Mouse (Mus musculus) urinary bladder, adult 2 months (tissue): ENCODE measurements around the gene Tlk1. TPM values are rescaled to one million over a fixed set of nuclear protein-coding genes. Genes with fewer than 3 reads are reported as not detected.

ENCODE experiments used
- DNase-seq: peaks from one replicate; pipeline ENCODE4 v3.0.0; 2022; ENCODE audit warnings: low spot score
- polyA plus RNA-seq: library from polyadenylated mRNA; depleted of rRNA; stranded (reverse); fragments of >200 nt; gene quantifications from 2 replicates; pipeline ENCODE4 v1.2.3, GENCODE M21; 2012

Gene Tlk1
- polyA plus RNA-seq, 1 experiment: 17.7 TPM

DNA sequence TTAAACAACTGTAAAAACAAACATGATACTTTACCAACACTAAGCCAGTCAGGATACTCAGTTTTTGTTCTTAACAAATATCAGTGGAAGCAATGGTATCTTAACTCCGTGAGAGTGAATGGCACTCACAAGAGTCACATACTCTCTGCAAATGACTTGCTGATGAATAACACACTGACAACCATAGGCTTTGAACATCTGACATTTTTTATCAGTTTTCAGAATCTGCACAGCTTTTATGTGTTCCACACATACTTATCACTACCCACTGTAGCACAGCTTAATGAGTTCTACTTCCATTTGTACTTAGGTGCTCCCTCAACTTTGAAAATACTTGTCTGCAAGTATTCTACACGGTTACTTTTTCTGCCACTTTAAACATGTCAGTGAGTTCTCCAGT is 35.3 kb downstream of the Tlk1 start:
- no peak for DNase-seq

GRCm38 (mm10) chr2:70789331-70789730 is 36.2 kb downstream of the Tlk1 start:
- no peak for DNase-seq

GRCm38 (mm10) chr2:70784447-70784846 is 41.1 kb downstream of the Tlk1 start:
- no peak for DNase-seq

DNA sequence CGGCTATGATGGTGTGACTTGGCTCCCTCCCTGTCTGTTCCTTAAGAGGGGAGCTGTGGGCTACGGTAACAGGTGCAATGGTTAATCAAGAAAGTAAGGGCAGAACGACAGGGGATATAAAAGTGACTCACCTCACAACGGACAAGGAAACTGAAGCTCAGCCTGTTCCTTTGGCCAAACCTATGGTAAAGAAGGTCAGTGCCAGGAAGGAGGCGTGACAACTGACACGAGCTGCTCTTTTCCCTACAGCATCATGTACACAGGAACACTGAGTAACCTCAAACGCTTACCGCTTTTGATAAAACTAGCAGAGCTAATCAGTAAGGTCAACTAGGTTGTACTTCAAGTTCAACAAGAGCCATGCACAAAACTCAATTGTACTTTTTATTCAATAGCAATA is 42.0 kb downstream of the Tlk1 start:
- no peak for DNase-seq

DNA sequence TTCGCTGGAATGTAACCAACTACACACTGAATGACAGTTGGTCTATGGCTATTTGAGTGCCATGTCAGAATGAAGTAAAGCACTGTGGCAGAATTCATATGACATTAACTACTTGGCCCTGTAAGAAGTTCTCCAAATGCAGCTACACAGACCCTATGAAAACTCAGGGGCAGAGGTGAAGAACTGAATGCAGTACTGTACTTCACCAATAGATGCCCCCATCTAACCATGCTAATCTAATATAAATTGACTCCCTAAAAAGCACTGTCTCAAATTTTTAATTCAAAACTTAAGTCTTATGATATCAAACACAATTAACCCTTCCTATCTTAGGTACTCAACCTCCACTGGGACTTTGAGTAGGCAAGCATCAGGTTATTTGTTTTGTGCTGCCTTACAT is 45.9 kb downstream of the Tlk1 start:
- no peak for DNase-seq

GRCm38 (mm10) chr2:70776744-70777143 is 48.8 kb downstream of the Tlk1 start:
- no peak for DNase-seq

GRCm38 (mm10) chr2:70764734-70765133 is 60.8 kb downstream of the Tlk1 start:
- DNase-seq: no peak

GRCm38 (mm10) chr2:70762741-70763140 is 62.8 kb downstream of the Tlk1 start:
- no peak for DNase-seq

GRCm38 (mm10) chr2:70752149-70752548 is 73.4 kb downstream of the Tlk1 start:
- DNase-seq: no peak

DNA sequence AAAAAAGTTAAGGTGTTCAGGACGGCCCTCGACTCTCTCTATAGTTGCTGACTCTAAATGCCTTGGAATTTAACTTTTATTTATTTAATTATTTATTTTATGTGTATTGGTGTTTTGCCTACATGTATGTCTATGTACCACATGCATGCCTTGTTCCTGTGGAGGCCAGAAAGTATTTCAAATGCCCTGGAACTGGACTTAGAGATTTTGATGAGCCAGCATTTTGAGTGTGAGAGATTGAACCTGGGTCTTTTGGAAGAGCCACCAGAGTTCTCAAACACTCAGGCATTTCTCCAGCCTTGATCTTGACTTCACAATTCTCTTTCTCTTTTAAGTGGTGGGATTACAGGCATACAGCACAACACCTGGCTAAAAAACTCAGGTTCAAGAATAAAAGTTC is 73.9 kb downstream of the Tlk1 start:
- no peak for DNase-seq

DNA sequence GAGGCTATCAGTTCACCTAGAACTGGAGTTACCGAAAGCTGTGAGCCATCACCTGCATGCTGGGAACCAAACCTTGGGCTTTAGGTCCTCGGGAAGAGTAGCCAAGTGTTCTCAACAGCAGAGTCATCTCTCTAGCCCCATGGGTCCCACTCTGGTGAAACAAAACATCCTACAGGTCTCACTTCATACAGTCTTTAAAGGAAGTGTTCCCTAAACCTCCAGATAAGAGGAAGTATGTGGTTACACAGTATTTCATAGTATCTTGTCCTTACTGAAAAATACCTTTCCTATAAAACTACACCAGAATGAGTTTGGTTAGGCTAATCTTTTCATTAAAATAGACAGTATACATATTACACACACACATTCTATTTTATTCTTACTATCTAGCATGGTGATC is 82.9 kb downstream of the Tlk1 start:
- no peak for DNase-seq

DNA sequence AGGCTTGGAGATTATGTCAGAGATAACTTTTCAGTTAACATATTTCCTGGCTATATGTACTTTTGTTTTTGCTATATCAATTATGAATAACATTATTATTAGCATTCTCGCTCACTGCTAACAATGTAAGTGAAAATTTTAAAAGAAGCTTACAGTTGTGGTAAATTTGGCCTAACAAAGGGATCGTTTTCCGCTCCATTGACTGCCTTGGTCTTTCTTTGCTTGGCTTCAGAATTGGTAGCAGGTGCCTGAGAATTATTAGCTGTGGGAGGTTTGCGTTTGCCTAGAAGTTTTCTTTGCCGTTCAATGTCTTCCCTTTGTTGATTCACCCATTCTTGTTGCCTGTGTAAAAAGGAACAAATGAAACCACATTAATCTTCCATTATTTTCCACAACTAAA is 83.6 kb downstream of the Tlk1 start:
- no peak for DNase-seq

GRCm38 (mm10) chr2:70736008-70736407 is 89.5 kb downstream of the Tlk1 start:
- DNase-seq: no peak

- DNase-seq: no peak
Measured at GRCm38 (mm10) chr2:70735534-70735933, 90.0 kb downstream of the Tlk1 start.

DNA sequence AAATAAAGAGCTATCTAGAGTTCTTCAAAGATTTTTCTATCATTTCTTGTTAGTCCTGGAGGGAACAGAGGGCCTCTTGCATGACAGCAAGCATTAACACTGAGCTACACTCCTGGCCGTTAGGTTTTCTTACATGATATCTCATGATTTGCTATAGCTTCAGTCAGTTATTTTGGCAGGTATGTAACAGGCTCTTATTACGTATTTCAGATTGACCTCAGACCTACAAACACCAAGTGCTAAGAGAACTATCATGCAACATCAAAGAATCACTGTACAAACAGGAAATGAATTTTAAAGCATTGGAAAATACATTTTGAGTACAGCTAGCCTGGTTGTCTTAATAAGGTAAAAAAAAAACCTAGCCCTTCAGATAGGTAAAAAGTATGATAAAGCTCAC is 98.4 kb downstream of the Tlk1 start:
- no peak for DNase-seq

GRCm38 (mm10) chr2:70723610-70724243 is 101.8 kb downstream of the Tlk1 start:
- DNase-seq: no peak

- no peak for DNase-seq
Measured at GRCm38 (mm10) chr2:70710878-70711277, 114.7 kb downstream of the Tlk1 start.

GRCm38 (mm10) chr2:70710236-70710635 is 115.3 kb downstream of the Tlk1 start:
- no peak for DNase-seq

DNA sequence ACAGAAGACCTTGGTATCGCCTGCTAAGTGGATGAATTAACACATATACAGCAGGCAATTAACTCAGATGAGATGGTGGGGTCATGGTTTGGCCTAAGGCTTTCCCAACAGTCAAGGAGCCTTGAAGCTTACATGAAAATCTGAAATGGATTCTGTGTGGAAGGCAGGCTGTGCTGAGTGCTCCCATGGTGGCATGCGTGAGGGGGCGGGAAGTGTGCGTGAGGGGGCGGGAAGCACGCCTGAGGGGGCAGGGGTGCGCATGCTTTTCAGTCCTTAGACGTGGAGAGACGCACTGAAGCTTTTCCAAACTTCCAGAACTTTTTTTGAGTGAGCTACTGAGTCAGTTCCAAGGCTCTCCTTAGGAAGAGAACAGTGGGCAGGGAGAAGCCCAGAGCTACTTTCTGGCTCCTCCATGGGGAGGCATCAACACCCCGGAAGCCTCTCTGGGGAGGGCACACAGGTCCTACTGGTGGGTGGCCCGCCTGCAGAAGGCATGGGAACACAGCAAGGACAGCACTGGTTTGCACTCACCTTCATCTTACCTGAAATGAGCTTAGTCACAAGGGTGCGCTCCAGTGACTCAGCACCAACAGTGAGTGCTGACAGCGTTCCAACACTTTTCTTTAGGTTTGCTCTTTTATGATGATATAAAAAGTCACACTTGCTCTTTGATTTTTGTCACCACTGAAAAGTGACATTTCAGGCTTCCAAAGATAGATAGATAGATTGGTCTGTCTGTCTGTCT is 116.4 kb downstream of the Tlk1 start:
- DNase-seq: no peak

DNA sequence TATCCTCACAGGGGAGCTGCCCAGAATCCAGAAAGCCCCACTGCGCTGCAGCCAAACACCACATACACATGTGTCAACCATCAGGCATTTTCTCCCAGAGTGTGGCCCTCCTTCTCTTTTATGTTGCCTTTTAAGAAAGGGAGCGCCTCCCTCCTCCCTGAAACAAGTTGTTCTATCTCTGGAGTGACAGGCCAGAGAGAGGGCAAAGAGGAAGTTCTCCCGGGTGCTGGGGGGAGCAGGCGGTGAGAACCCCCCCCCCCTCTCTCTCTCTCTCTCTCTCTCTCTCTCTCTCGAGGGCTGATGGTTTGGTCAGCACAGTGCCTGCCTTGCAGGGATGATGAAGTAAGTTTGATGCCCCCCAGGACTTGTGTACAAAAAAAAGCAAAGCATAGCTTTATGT is 123.1 kb downstream of the Tlk1 start:
- DNase-seq: no peak

DNA sequence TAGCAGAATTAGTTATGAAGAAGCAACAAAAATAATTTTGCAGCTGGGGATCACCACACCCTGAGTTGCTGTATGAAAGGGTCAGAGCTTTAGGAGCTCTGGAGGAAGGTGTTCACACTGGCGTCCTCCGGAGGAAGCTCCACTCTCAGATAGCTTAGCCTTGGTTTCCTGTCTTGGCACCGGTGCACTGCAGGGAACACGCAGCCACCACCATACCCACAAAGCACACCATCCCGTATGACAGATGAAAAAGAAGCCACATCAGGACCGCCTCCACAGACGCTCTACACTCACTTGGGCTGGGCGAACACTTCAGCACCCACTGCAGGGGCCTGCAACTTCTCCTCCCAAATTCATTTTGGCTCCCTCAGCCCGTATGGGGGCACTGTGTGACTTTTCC is 124.0 kb downstream of the Tlk1 start:
- DNase-seq: no peak

GRCm38 (mm10) chr2:70700851-70701250 is 124.7 kb downstream of the Tlk1 start:
- no peak for DNase-seq

DNA sequence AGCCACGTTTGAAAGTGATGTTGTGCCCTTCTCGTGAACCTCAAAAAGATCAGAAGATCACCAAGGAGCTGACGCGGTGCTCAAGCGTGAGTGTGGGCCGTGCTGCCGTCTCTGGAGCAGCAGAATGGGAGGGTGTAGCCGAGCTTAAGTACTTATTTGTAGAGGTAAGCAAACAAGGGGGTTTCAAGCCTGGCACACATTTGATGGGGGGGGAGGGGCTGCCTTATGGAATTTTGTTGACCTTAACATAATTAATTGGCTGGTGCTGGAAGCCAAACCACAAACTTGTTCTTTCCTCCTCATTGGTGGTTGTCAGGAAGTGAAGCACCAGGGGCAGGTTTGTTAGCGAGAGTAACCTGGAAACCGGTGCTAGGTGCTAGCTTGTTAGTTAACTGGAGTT is 129.8 kb downstream of the Tlk1 start:
- no peak for DNase-seq

DNA sequence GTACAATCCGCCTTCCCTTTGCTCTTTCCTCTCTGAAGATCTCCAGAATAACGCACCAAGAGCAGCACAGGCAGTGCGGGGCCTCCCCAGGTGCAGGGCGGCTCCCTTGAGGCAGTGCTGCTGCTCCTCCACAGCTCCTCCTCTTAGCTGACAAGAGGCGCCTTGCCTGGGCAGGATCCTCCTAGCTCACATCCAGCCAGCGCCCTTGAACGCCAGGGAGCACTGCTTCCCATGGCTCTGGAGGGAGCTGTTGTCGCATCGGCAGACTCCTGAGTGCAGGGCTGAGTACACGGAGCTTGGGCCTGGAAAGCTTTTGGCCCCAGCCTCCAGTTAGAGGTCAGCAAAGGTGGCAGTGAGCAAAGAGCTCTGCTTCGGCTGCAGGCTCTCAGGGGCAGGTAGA is 135.3 kb downstream of the Tlk1 start:
- DNase-seq: no peak
